Mouse (Mus musculus) cortical plate, adult 2 months (tissue): ENCODE results near the gene Dcp1a.

Source experiments
- CTCF ChIP-seq: fragments of 200-500 bp; IDR thresholded peaks from 2 replicates; pipeline ENCODE4 v1.5.1; 2011; ENCODE audit warnings: mild to moderate bottlenecking, control low read depth, low read length; ENCODE audit not compliant: insufficient read depth; ENCODE audit errors: extremely low read depth
- POLR2A ChIP-seq: fragments of 200-500 bp; IDR thresholded peaks from 2 replicates; pipeline ENCODE4 v1.6.1; 2011; ENCODE audit warnings: mild to moderate bottlenecking, low read length, control low read depth; ENCODE audit not compliant: insufficient read depth; ENCODE audit errors: extremely low read depth

DNA sequence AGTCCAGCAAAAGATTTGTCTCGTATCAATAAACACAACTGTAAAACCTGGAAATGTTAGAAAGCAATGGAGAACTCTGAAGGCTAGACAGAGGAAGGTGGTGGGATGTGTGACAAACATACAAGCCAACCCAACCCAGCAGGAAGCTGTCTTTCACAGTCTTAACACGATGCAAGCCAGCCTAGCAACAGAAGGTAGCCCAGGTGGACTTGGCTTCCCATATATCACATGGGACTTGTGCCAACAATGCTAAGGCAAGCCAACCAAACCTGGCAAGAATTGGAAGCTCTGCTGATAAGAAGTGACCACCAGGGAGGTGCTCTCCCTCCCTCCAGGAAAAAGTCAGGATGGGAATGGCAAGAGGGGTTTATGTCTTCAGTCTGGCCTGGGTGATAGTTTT is 18.9 kb downstream of the Dcp1a start:
- no peak for TF ChIP-seq CTCF
- no peak for TF ChIP-seq POLR2A
